Mouse (Mus musculus): ENCODE results near the gene Pld1. TPM values are rescaled to one million over a fixed set of nuclear protein-coding genes. Genes with fewer than 3 reads are reported as not detected.
A peak's percentile ranks its signal among the peaks of the same experiment; 100 is the strongest.
"Not testable (repeated sequence)": the region's sequence is repeated elsewhere in the genome, so short reads cannot be mapped to it uniquely, and the experiment has no call there.

Gene Pld1
- total RNA-seq, 2 experiments from 2014 or later, result 12.1 to 16.4 TPM

GRCm38 (mm10) chr3:27937144-27938110 lies 1.1 kb upstream of the Pld1 start:
- intact Hi-C loops (cut with DNase I), result loop anchor here (2.0 to 5.0 kb wide), 5 partner anchors 31 to 465 kb away; partner anchors contain the start of gene Fndc3b
- peak in 1 of 2 experiments; percentile 47 for DNase-seq

DNA sequence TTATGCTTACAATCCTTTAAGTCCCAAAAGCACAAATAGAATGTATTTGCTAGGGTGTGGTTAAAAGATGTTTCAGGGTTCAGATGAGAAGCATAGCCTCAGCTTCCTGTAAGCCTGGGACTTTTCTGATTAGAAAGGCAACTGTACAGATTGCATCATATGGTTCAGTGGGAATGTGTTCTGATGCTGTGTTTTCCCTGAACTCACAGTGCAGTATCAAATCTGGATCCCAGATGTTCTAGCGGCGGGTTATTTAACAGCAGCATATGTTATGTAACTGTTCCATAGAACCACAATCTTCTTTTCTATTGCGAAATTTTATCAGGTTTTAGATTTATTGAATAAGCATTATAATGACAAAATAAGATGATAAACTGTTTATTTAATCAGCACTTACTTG lies 3.1 kb downstream of the Pld1 start:
- intact Hi-C loops (cut with DNase I), result no loop called here
- DNase-seq, result no peak

DNA sequence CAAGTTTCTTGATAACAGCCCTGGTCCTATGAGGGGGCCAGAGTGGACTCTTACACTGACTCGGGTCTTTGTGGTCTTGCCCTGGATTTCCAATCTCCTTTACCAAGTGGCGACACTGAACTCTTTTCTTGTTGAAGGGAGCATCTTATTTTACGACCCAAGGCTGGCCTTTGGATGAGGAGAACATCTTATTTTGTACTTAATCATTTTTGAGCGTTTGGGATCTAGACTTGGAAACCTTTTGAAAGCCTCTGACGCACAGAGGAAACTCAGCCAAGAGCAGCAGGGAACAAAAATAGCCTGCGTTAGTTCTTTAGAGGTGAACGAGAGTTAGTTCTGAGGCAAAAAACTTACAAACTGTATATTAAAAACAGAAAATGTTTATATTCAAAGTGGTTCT lies 4.5 kb downstream of the Pld1 start:
- peak; percentile 63 to 69 for DNase-seq
- intact Hi-C loops (cut with DNase I), result no loop called here

- DNase-seq; intact Hi-C loops (cut with DNase I): not testable (repeated sequence)
Measured at GRCm38 (mm10) chr3:27945397-27945796, 6.9 kb downstream of the Pld1 start.

DNA sequence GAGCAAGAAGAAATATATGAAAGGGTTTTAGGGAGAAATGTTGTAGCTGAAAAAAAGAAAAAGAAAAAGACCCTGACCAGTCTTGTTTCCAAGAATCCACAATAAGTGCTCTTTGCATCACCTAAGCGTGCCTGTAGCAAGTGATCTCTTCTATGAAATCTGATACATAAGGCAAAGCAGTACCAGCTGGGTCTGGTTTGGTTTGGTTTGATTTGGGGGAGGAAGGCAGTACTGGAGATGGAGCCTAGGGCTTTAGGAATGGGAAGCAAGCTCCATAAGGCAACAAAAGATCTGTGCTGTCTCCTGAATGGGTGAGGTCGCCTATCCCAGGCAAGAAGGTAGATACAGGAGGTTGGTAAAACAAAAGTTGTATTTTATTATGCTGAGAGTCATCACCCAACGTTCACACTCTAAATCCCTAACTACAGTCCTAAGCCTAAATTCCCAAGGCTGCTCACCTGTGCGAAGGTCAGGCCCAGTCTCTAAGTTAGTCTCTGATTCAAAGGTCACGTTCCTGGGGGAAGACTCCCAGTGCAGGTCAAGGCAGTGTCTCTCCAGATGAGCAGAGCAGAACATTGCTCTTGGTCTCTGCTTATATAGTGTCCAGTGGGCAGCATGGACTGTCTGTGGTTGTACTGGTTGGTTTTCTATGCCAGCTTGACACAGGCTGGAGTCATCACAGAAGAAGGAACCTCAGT lies 10.8 kb downstream of the Pld1 start:
- intact Hi-C loops (cut with DNase I), result no loop called here
- DNase-seq, result no peak

- intact Hi-C loops (cut with DNase I), result no loop called here
- DNase-seq, result no peak
Measured at GRCm38 (mm10) chr3:27949873-27950250, 11.4 kb downstream of the Pld1 start.

DNA sequence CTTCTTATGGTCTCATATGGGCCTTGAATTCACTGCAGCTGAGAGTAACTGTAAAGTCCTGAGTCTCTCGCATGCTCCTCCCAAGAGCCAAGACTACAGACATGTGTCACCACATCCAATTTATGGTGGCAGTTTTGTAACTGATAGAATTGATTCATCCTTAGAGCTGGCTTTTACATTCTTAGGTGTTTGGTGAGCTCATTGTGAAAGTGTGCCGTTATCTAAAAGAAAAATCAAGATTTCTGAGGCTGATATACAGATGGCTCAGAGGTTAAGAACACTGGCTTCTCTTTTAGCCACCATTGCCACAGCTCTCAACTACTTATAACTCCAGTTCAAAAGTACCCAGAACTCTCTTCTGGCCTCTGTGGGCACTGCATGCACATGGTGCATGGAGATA lies 12.2 kb downstream of the Pld1 start:
- DNase-seq, result no peak
- intact Hi-C loops (cut with DNase I), result no loop called here

GRCm38 (mm10) chr3:27951721-27952120 lies 13.2 kb downstream of the Pld1 start:
- DNase-seq, result no peak

GRCm38 (mm10) chr3:27956006-27956405 lies 17.5 kb downstream of the Pld1 start:
- intact Hi-C loops (cut with DNase I), result no loop called here
- DNase-seq, result no peak

More at GRCm38 (mm10) chr3:27951721-27952120, 13.2 kb downstream of the Pld1 start:
- intact Hi-C loops (cut with DNase I), result no loop called here

DNA sequence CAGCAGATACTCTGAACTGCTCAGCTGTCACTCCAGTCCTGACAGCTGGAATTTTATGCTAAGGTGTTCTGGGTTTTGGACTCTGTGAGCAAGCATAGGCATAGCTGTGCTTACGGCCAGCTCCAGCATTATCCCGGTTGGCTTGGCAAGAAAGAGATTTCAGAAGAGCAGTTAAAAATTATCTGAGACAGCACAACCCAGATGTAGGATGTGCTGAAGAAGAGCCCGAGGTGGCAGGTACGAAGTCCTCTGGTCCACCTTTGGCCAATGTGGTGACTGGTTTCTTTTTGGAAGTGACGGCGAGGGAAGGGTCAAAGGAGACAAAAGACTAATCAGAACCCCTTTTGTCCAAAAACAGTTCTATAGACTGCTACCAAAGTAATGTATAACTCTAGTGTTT lies 20.7 kb downstream of the Pld1 start:
- no peak for DNase-seq
- intact Hi-C loops (cut with DNase I), result no loop called here

GRCm38 (mm10) chr3:27961162-27961561 lies 22.7 kb downstream of the Pld1 start:
- intact Hi-C loops (cut with DNase I), result no loop called here
- no peak for DNase-seq

DNA sequence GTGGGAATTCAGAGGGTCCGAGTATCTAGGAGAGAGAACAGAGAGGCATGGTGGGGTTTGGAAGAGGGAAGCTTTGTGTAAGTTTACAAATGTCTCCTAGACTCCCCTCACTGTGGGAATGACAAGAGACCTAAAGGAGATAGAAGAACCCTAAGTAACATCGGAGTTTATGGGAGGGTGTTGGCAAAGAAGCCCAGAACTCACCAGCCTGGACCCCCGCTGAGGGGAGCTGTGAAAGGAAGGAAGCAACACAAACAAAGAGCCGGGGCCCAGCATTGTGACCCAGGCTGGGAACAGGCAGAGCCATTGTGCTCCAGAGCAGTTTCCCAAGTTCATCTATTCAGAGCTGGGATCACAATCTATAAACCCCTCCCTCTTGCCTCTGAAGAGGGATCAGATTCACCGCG lies 25.3 kb downstream of the Pld1 start:
- intact Hi-C loops (cut with DNase I), result no loop called here
- DNase-seq, result no peak

- intact Hi-C loops (cut with DNase I), result no loop called here
- no peak for DNase-seq
Measured at GRCm38 (mm10) chr3:27968671-27969070, 30.2 kb downstream of the Pld1 start.

GRCm38 (mm10) chr3:27973936-27974335 lies 35.4 kb downstream of the Pld1 start:
- no peak for DNase-seq
- intact Hi-C loops (cut with DNase I), result no loop called here

GRCm38 (mm10) chr3:27974981-27975380 lies 36.5 kb downstream of the Pld1 start:
- no peak for DNase-seq
- intact Hi-C loops (cut with DNase I), result loop anchor here (5.0 kb wide), 1 partner anchor 263 kb away; the partner anchor contains the start of gene Fndc3b

DNA sequence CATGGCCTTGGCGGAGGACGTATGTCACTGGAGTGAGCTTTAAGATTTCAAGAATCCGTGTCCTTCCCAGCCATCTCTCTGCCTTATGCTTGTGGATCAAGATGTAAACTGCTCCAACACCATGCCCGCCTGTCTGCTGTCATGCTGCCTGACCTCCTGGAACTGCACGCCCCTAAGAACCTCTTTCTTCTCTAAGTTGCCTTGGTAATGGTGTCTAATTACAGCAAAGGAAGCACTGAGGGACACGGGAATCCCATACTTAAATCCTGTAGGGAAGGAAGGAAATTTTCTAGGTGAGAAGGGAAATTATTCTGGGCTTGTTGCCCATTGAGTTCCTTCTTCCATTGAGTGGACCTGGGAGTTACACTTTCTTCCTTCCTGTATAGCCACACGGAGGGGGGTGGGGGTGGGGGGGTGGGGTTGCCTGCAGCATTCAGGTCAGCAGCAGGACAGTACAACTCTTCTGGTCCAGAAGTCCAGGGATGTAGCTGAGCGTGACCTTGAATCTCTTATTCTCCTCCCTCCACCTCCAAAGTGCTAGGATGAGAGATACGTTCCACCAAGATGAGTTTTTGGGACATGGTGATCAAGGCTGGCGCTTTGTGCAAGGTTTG lies 38.5 kb downstream of the Pld1 start:
- no peak for DNase-seq
- intact Hi-C loops (cut with DNase I), result loop anchor here (5.0 kb wide), 1 partner anchor 265 kb away; the partner anchor contains the start of gene Fndc3b

DNA sequence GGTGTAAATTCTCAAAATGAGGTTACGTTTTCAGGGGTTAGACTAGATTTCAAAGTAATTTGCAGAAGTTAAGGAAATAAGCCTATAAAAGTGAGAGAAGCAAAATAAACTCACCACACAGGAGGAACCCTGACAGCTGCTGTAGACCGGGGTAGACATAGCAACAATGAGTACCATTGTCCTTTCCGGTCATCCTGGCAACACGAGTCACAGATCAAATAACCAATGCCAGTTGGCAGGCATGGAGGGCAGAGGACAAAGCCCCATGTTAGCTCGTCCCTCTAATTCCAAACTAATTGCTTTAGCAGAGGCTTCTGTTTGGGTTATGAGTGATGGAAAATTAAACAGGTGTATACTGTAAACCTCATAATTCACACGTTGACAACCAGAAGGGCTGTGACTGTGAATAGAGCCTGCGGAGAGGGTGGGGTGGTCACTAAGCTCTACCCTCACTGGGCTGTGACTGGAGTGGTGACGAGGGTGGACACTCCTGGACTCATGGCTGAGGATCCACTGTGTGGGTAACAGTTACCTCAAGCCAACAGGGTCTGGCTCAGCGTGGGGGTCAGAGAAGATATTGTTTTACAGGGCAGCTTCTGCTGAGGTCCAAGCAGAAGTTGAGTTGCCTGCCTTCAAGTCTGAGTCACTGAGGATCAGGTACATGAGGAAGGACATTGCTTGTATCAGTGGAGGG lies 39.7 kb downstream of the Pld1 start:
- intact Hi-C loops (cut with DNase I), result loop anchor here (5.0 kb wide), 1 partner anchor 266 kb away; the partner anchor contains the start of gene Fndc3b
- no peak for DNase-seq

DNA sequence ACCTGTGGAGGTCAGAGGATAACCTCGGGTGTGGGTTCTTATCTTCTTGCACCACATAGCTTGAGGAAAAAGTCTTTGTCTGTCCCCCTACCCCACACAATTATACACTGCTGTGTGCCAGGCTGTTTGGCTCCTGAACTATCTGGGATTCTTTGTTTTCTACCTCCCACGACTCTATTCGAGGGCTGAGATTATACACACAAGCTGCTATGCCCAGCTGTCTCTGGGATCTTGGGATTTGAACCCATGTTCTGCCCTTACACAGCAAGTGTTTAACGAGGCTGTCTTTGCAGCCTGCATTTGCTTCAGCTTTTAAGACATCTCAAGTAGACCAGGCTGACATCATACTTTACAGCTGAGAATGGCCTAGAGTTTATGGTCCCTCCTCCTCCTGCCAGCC lies 43.1 kb downstream of the Pld1 start:
- DNase-seq, result no peak
- intact Hi-C loops (cut with DNase I), result loop anchor here (5.0 to 10.0 kb wide), 2 partner anchors 519 to 763 kb away; no protein-coding TSS in a partner anchor

DNA sequence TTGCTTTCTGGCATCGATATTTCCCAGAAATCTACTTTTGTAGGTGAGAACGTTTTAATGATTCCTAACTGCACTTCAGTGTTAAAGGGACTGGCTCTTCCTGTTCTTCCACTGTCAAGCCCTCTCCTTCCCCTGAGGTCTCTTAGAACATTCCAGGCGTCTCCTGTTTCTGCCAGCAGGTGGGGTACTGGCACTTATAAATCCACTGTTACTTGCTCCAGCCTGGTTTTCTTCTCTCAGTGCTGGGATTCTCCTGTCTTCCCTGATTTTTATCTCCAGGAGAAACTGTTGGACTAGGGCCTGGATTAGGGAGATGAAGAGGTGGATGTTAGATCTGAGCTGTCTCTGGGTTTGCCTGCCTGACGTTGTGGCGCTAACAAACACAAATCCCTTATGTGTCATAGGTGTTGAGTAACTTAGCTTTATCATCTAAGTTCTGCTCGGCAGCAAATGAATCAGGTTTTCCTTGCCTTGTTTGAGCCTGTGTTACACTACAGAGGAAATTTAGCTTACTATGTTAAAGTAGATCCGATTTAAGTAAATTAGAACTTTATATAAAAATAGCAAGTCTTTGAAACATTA lies 44.0 kb downstream of the Pld1 start:
- intact Hi-C loops (cut with DNase I), result loop anchor here (2.0 to 10.0 kb wide), 4 partner anchors 44 to 762 kb away; partner anchors contain the start of gene Pld1
- peak; percentile 73 to 77 for DNase-seq

DNA sequence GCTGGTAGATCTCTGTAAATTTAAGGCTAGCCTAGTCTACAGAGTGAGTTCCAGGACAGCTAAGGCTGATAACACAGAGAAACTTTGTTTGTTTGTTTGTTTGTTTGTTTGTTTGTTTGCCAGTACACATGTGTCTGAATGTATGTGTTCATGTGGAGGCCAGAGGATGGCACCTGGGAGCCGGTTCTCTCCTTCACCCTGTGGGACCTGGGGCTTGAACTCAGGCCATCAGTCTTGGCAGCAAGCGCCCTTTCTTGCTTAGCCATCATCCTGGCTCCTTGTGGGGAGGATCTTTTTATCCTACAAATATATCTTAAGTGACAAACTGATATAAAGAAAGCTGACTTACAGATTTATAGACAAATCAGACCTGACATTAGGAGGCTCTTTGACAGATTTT lies 44.8 kb downstream of the Pld1 start:
- intact Hi-C loops (cut with DNase I), result loop anchor here (2.0 to 10.0 kb wide), 4 partner anchors 44 to 762 kb away; partner anchors contain the start of gene Pld1
- DNase-seq, result no peak

Measured in heart, postnatal 36 days (tissue).